Mouse (Mus musculus) liver, embryonic 15.5 days (tissue): ENCODE measurements at regions not wholly inside any gene's neighbourhood (a gene's known extent, or its start where the extent isn't known, plus 50 kb on each side); places are given as distances from the start of the nearest gene placed in this dataset.

Experiments
- ATAC-seq: fragments of 200-750 bp; cut with Nextera tagmentation; 2 replicates; pipeline ENCODE4 v1.8.0; 2017; ENCODE audit warnings: moderate number of reproducible peaks, mild to moderate bottlenecking, moderate library complexity; ENCODE audit not compliant: insufficient read depth
- H3K27ac ChIP-seq: fragments of 300-500 bp; sonication (generic); replicated peaks from 2 replicates; pipeline ENCODE4 v1.5.1; 2015; ENCODE audit warnings: mild to moderate bottlenecking, inconsistent platforms
- H3K27me3 ChIP-seq: fragments of 300-500 bp; sonication (generic); 2 replicates; pipeline ENCODE4 v1.6.1; 2015; ENCODE audit warnings: mild to moderate bottlenecking, inconsistent platforms
- H3K36me3 ChIP-seq: fragments of 300-500 bp; sonication (generic); replicated peaks from 2 replicates; pipeline ENCODE4 v1.6.1; 2015; ENCODE audit warnings: moderate library complexity, mild to moderate bottlenecking, inconsistent platforms
- H3K4me1 ChIP-seq: fragments of 300-500 bp; sonication (generic); replicated peaks from 2 replicates; pipeline ENCODE4 v1.6.1; 2015; ENCODE audit warnings: inconsistent platforms
- H3K4me2 ChIP-seq: fragments of 300-500 bp; sonication (generic); 2 replicates; pipeline ENCODE4 v1.6.1; 2015; ENCODE audit warnings: moderate library complexity, mild to moderate bottlenecking, inconsistent platforms
- H3K4me3 ChIP-seq: fragments of 300-500 bp; sonication (generic); replicated peaks from 2 replicates; pipeline ENCODE4 v1.5.1; 2015; ENCODE audit warnings: mild to moderate bottlenecking, inconsistent platforms
- H3K9ac ChIP-seq: fragments of 300-500 bp; sonication (generic); 2 replicates; pipeline ENCODE4 v1.6.1; 2015; ENCODE audit warnings: moderate library complexity, mild to moderate bottlenecking, inconsistent platforms
- H3K9me3 ChIP-seq: fragments of 300-500 bp; sonication (generic); replicated peaks from 2 replicates; pipeline ENCODE4 v1.6.1; 2016; ENCODE audit warnings: inconsistent platforms
- WGBS: fragments of 180-500 bp; shearing (Covaris S2); methylation state at CpG from one replicate; pipeline ENCODE4 v1.1.7; 2015; ENCODE audit warnings: mixed read lengths; ENCODE audit not compliant: insufficient replicate concordance; 5-methylcytosine and 5-hydroxymethylcytosine counted together

DNA sequence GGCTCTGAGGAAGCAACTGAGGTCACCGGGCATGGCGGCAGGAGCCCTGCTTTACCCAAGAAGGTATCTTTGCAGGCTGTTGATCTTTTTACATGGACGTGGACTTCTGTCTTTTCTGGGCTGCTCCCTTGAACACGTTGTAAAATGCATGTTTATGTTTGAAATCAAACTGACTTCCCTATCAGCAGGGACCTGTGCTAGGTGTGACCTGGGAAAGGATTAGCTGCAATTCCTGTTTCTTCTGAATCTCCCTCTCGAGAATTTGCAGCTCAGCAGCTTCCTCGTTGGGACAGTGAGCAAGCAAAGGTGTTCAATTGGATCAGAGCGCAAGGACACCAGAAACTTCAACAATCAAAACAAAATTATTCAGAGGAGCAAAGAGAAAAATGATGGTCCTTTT is 243.6 kb downstream of the Ikzf2 start:
- no peaks in the 10 kb centered on the region for H3K27me3 ChIP-seq
- 47% methylated on average over 7 of the region's 7 CpGs for WGBS
- no peaks in the 10 kb centered on the region for H3K4me1 ChIP-seq
- H3K4me3 ChIP-seq = no peak overlapping the region
- no peak overlapping the region for H3K4me2 ChIP-seq
- H3K36me3 ChIP-seq = no peaks in the 10 kb centered on the region
- no peaks in the 10 kb centered on the region for H3K9me3 ChIP-seq
- H3K27ac ChIP-seq = no peak overlapping the region
- no peak overlapping the region for H3K9ac ChIP-seq
- ATAC-seq = no peak

DNA sequence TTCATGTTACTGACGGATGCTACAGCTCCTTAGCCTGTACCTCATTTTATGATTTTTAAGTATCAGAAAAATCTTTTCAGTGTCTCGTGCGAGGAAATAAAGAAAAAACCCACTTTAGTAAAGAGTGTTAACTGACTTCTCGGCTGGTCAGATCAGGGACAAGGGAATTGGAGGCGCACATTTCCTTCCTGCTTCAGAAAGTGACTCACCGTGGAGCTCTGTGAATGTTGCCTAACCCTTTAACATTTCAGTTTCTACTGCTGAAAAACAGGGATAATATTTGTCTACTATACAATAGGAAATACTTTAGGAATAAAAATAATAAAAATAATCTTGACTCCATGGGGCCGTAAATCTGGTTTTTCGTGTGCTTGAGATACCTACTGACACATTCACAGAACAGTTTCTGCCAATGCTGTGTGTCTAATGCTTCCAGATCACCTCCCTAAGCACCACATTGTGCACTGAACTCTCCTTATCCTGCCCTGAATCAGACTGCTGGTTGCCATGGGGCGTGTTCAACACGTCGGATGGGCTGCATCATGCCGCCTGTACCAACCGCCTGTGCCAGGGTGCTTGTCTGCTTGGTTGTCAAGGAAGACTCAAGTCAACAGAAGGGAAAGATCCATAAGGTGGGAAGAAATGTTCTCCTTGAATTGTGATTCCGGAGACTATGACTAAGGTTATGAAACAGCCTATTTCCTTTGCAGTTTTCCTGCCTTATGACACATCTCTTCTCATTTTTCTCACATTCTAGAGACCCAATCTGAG is 246.3 kb downstream of the Ikzf2 start:
- no peaks in the 10 kb centered on the region for H3K4me1 ChIP-seq
- H3K9me3 ChIP-seq = no peaks in the 10 kb centered on the region
- no peaks in the 10 kb centered on the region for H3K27me3 ChIP-seq
- H3K4me2 ChIP-seq = no peak overlapping the region
- ATAC-seq = no peak
- WGBS = 51% methylated on average over 14 of the region's 14 CpGs
- H3K36me3 ChIP-seq = no peaks in the 10 kb centered on the region
- H3K27ac ChIP-seq = no peak overlapping the region
- no peak overlapping the region for H3K4me3 ChIP-seq
- no peak overlapping the region for H3K9ac ChIP-seq

DNA sequence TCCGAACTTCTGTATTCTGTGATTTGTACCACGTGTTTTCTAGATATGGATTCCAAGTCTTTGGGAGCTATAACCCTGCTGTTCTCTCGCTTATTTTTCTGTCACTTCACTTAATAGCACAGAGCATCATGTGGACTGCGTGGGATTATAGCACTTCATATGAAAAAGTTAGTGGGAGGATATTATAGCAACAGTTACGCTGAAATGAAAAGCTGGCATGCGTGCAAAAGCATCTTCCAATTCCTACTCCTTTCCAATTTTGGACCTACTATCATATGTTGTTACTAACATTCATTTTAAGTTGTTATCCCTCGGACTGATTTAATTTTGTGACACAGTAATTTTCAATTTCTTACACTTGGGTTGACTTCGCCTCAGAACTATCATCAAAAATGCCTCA is 250.0 kb downstream of the Ikzf2 start:
- Histone ChIP-seq H3K4me2 (no peak overlapping the region), H3K9ac (no peak overlapping the region), H3K27me3 (no peaks in the 10 kb centered on the region), H3K9me3 (no peaks in the 10 kb centered on the region), H3K27ac (no peak overlapping the region), H3K36me3 (no peaks in the 10 kb centered on the region), H3K4me1 (no peaks in the 10 kb centered on the region), H3K4me3 (no peak overlapping the region)
- no peak for ATAC-seq
- WGBS = 73% methylated on average over 8 of the region's 8 CpGs

DNA sequence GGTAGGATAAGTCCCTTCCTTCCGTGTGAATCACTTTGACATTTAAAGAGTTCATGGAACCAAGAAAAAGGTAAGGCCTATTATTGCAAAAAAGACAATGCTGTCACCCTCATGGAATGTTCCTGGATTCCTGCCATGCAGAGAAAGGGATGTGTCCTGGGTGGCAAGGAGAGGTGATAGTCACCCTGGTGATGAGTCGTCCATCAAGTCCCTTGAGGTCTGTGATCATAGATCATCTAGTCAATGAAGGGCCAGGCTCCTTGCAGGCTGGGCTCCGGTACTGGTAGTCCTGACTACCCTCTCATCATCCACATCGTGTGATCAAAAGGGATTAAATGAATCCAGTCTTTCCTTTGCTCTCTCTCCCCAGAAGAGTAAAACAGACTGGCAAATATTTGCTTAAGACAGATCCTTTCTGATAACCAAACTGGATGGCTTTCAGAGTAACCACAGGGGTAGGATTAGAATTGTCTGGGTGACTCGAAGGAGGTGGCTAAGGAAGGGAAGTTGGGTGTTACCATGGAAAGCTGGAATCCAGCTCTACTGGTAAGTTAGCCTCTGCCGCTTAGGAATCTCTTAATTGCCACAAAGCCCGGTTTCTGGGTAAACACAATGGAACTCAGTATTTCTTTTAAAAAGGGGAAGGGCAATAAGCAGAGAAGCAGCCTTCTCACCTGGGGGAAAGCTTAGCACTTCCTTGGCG is 253.2 kb downstream of the Ikzf2 start:
- 52% methylated on average over 8 of the region's 8 CpGs for WGBS
- H3K4me3 ChIP-seq = no peak overlapping the region
- no peak overlapping the region for H3K4me2 ChIP-seq
- H3K9ac ChIP-seq = no peak overlapping the region
- H3K4me1 ChIP-seq = no peaks in the 10 kb centered on the region
- no peak overlapping the region for H3K27ac ChIP-seq
- no peak for ATAC-seq
- H3K36me3 ChIP-seq = no peaks in the 10 kb centered on the region
- no peaks in the 10 kb centered on the region for H3K9me3 ChIP-seq
- H3K27me3 ChIP-seq = no peaks in the 10 kb centered on the region

DNA sequence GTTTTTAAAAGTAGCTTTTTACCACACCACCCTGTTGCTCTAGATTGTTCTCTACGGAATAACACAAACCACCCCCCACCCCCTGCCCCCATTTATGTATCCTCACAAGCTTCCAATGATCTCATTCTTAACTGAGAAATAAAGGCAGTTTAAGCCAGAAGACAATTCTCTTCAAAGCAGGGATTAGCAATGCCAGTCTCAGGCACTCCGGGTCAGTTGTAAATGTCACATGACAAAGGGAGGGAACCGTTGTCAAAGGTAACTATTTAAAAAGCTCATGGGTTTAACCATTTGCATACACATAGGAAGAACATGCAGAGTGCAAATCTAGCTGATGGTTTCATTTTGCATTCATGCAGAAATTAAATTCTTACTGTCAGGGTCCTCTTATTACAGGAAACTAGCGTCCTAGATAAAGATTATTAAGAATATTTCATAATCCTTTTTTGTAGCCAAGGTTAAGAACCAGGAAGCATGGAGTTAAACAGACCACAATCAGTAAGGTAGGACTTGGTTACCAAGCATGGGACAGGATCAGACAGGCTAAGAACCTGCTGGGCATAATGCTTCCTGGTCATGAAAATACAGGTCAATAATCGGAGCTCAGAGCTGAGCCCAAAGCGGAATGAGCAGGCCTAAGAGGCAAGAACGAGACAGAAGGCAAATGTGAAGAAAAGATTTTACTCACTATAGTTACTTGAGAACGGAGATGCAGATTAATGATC is 256.2 kb downstream of the Ikzf2 start:
- no peaks in the 10 kb centered on the region for H3K36me3 ChIP-seq
- H3K9me3 ChIP-seq = no peaks in the 10 kb centered on the region
- no peak for ATAC-seq
- WGBS = 61% methylated on average over 8 of the region's 8 CpGs
- H3K27me3 ChIP-seq = no peaks in the 10 kb centered on the region
- no peaks in the 10 kb centered on the region for H3K4me1 ChIP-seq
- H3K9ac ChIP-seq = no peak overlapping the region
- H3K27ac ChIP-seq = no peak overlapping the region
- H3K4me3 ChIP-seq = no peak overlapping the region
- no peak overlapping the region for H3K4me2 ChIP-seq

DNA sequence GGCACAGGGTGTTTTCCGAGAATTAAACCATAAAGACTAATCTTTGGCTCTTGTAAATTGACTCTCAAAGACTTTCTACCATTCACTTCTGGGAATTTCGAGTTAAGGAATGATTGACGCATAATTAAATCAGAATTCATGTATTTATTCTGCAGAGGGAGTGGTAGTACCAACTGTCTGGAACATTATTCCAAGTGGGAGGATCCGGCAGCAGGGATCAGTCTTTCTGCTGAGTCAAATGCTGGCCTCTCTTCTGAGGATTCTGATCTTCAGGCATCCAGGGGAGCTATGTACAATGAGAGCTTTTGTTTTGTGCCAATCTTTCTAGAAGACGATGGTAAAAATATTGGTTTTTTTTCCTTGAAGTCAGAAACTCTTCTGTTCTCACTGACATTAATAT is 257.4 kb downstream of the Ikzf2 start:
- H3K4me1 ChIP-seq = no peaks in the 10 kb centered on the region
- H3K4me2 ChIP-seq = no peak overlapping the region
- ATAC-seq = no peak
- no peak overlapping the region for H3K4me3 ChIP-seq
- no peak overlapping the region for H3K27ac ChIP-seq
- 70% methylated on average over 5 of the region's 5 CpGs for WGBS
- H3K9me3 ChIP-seq = no peaks in the 10 kb centered on the region
- H3K36me3 ChIP-seq = no peaks in the 10 kb centered on the region
- no peak overlapping the region for H3K9ac ChIP-seq
- H3K27me3 ChIP-seq = no peaks in the 10 kb centered on the region

DNA sequence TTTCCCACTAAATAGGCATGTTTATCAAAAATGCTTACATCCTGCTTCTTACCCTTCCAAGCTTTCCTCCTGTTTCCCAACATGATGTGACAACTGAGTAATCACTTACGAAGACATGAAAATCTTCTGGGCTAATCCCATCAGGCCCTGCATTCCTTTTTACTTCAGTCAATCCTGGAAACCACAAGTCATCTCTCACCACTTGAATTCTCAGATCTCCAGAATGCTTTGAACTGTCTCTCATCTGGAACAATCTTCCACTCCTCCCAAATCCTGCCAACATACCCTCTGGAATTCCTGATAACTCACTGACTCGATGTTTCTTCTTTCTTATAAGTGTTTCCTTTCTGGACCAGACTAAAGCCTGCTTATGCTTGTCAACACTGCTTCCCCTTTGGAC is 289.4 kb downstream of the Ikzf2 start:
- ATAC-seq = no peak

DNA sequence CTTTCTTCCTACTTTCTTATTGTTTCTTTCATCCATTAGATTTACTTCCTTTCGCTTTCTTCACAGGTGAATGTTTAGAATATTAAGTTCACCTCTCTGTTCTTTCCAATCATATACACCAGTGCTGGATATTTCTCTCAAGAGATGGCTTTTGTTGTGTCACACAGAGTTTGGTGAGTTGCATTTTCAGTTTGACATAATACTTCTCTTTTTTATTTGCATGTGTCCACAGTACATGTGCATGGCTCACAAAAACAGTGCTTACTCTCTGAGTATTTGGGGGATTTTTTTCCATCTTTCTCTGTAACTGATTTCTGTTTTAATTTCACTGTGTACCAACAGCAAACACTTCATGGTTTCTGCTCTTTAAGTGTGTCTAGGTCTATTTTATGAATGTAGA is 274.5 kb upstream of the Erbb4 start:
- 61% methylated on average over 1 of the region's 1 CpGs for WGBS
- Histone ChIP-seq H3K36me3 (no peaks in the 10 kb centered on the region), H3K4me3 (no peak overlapping the region), H3K27me3 (no peaks in the 10 kb centered on the region), H3K4me2 (no peak overlapping the region), H3K4me1 (no peaks in the 10 kb centered on the region), H3K27ac (no peak overlapping the region), H3K9me3 (no peaks in the 10 kb centered on the region), H3K9ac (no peak overlapping the region)
- no peak for ATAC-seq

More for the DNA sequence above, 289.4 kb downstream of the Ikzf2 start:
- WGBS = 56% methylated on average over 2 of the region's 2 CpGs
- no peak overlapping the region for H3K9ac ChIP-seq
- no peaks in the 10 kb centered on the region for H3K4me1 ChIP-seq
- H3K36me3 ChIP-seq = no peaks in the 10 kb centered on the region
- no peaks in the 10 kb centered on the region for H3K27me3 ChIP-seq
- H3K4me2 ChIP-seq = no peak overlapping the region
- H3K4me3 ChIP-seq = no peak overlapping the region
- no peak overlapping the region for H3K27ac ChIP-seq
- no peaks in the 10 kb centered on the region; the same call in 1 of the 2 replicates for H3K9me3 ChIP-seq

DNA sequence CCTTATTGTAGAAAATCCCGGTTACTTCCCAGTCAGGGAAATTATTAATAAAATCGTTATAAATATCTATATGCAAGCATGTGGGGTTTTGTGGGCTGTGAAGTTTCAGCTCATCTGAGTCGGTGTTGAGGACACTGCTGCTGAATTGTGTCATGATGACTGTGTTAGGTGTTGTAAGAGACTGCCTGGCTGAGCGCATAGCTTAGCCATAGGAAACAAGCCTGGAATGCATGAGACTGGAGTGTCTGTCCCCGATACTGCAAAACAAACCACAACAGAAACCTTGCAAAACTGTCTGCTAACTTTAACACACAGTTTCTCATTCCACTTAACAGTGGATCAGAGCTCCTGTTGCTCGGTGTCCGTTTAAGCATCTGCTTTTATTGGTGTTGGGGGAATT is 271.9 kb upstream of the Erbb4 start:
- no peak overlapping the region for H3K4me2 ChIP-seq
- H3K4me1 ChIP-seq = no peaks in the 10 kb centered on the region
- H3K36me3 ChIP-seq = no peaks in the 10 kb centered on the region
- ATAC-seq = no peak
- no peak overlapping the region for H3K9ac ChIP-seq
- H3K9me3 ChIP-seq = no peaks in the 10 kb centered on the region
- no peak overlapping the region for H3K27ac ChIP-seq
- WGBS = 53% methylated on average over 7 of the region's 7 CpGs
- no peak overlapping the region for H3K4me3 ChIP-seq
- no peaks in the 10 kb centered on the region for H3K27me3 ChIP-seq

DNA sequence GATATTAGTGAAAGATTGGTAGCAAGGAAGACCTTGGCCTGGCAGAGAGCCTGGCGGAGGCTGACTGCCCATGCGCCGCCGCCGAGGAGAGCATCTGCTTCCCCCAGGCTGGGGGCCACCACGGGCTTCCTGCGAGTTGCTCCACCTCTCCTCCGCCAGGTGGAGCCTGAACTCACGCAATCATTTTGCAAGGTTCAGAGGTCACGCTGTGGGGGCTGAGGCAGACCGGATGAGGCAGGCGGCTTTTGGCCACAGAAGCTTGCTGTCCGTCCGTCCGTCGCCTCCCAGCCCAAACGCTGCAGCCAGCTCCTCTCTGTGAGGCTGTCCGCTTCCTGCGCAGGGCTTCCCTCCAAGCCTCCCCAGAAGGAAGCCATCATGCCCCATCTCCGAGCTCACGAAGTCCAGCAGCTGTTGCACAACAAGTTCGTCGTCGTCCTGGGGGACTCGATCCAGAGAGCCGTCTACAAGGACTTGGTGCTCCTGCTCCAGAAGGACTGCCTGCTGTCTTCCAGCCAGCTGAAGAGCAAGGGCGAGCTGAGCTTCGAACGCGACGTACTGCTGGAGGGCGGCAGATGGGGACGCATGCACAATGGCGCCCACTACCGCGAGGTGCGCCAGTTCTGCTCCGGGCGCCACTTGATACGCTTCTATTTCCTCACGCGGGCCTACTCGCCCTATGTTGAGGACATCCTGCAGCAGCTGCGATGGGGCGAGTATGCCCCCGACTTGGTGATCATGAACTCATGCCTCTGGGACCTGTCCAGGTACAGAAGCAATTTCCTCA is 269.3 kb upstream of the Erbb4 start:
- Histone ChIP-seq H3K4me3 (no peak overlapping the region), H3K36me3 (no peaks in the 10 kb centered on the region), H3K4me2 (no peak overlapping the region), H3K4me1 (no peaks in the 10 kb centered on the region), H3K9me3 (no peaks in the 10 kb centered on the region), H3K27me3 (no peaks in the 10 kb centered on the region), H3K9ac (no peak overlapping the region), H3K27ac (no peak overlapping the region)
- no peak for ATAC-seq
- WGBS = 89% methylated on average over 46 of the region's 46 CpGs

DNA sequence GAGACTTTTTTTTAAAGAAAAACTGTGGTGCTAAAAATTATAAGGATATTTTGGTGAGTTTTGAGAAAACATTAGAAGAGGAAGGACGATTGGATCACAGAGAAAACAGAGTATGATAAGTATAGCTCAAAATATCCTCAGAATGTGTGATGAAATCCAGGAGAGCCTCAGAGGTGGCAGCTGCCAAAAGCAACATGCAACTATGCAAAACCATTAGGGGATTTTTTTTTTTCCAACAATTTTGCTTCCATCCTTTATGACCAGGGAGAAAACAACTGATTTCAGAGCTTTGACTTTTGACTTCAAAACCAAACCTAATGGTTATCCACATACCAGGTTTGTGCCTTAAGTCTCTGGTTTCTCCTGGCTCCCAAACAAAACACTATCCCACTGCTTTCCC is 267.4 kb upstream of the Erbb4 start:
- no peaks in the 10 kb centered on the region for H3K36me3 ChIP-seq
- no peak overlapping the region for H3K4me2 ChIP-seq
- no peak for ATAC-seq
- no peaks in the 10 kb centered on the region for H3K9me3 ChIP-seq
- 33% methylated on average over 1 of the region's 1 CpGs for WGBS
- H3K4me3 ChIP-seq = no peak overlapping the region
- no peak overlapping the region for H3K9ac ChIP-seq
- no peaks in the 10 kb centered on the region for H3K4me1 ChIP-seq
- no peaks in the 10 kb centered on the region for H3K27me3 ChIP-seq
- no peak overlapping the region for H3K27ac ChIP-seq
